Comparison of ENCODE assay signal across 8 mouse cellular contexts in genomic region chr4:132329115-132329834, GRCm38 (mm10). TPM values are rescaled to one million over a fixed set of nuclear protein-coding genes. Genes with fewer than 3 reads are reported as not detected.
A peak's percentile ranks its signal among the peaks of the same experiment; 100 is the strongest.
DNase-seq lines count a peak whose midpoint lies in the region; ATAC-seq and TF ChIP-seq lines count a peak whose summit lies in the region.

Gene Trnau1ap (minus strand): TSS chr4:132329538.

- H3K27me3 ChIP-seq in forebrain, embryonic 14.5 days (replicated peaks; ENCODE audit: control insufficient read depth, insufficient read depth, low read length), result no peaks in the 10 kb centered on the region
- no peaks in the 10 kb centered on the region for H3K27me3 ChIP-seq in lung, embryonic 14.5 days (ENCODE audit: insufficient read depth, low read length)
- H3K27me3 ChIP-seq in thymus, adult 2 months (ENCODE audit: control insufficient read depth, insufficient read depth, low read length), result no peaks in the 10 kb centered on the region

- H3K4me1 ChIP-seq in forebrain, embryonic 14.5 days (ENCODE audit: control insufficient read depth, insufficient read depth, low read length), result peaks cover 10% of the 10 kb centered on the region
- peaks cover 6% of the 10 kb centered on the region; the same call in 1 of the 2 replicates for H3K4me1 ChIP-seq in lung, embryonic 14.5 days (ENCODE audit: insufficient read depth)
- peaks cover 6% of the 10 kb centered on the region; the same call in 1 of the 2 replicates for H3K4me1 ChIP-seq in olfactory bulb, adult 2 months (ENCODE audit: control insufficient read depth, insufficient read depth, low read length)
- peaks cover 6% of the 10 kb centered on the region for H3K4me1 ChIP-seq in thymus, adult 2 months (replicated peaks; ENCODE audit: control insufficient read depth, insufficient read depth, low read length)

- peak within 1 kb of the TSS; percentile 86 for H3K4me2 ChIP-seq in forebrain, embryonic 14.5 days (ENCODE audit: low read length)
- peak within 1 kb of the TSS; percentile 82 for H3K4me2 ChIP-seq in lung, embryonic 14.5 days

- no peaks in the 10 kb centered on the region for H3K9me3 ChIP-seq in forebrain, embryonic 14.5 days (replicated peaks; ENCODE audit: control insufficient read depth, low read length)
- no peaks in the 10 kb centered on the region for H3K9me3 ChIP-seq in lung, embryonic 14.5 days (ENCODE audit: low read depth, low read length)

- peak; percentile 90 for ATAC-seq in cerebellum, adult (ENCODE audit: insufficient number of reproducible peaks, low FRiP score, low TSS enrichment)
- peak; percentile 98 for ATAC-seq in forebrain, embryonic 14.5 days
- ATAC-seq in lung, embryonic 14.5 days (ENCODE audit: insufficient read depth), result peak; percentile 97

- peak within 1 kb of the TSS; percentile 90 for H3K9ac ChIP-seq in forebrain, embryonic 14.5 days (ENCODE audit: low read length)
- peak within 1 kb of the TSS; percentile 75 for H3K9ac ChIP-seq in lung, embryonic 14.5 days

- under 1% methylated on average over 52 of the region's 52 CpGs for WGBS in forebrain, embryonic 14.5 days
- WGBS in lung, embryonic 14.5 days, result under 1% methylated on average over 52 of the region's 52 CpGs
- WGBS in olfactory bulb, adult 2 months, result under 1% methylated on average over 52 of the region's 52 CpGs
- WGBS in thymus, adult 2 months, result 1% methylated on average over 52 of the region's 52 CpGs

- peaks cover 42% of the 10 kb centered on the region for H3K36me3 ChIP-seq in forebrain, embryonic 14.5 days (ENCODE audit: control insufficient read depth, insufficient read depth, low read length)
- H3K36me3 ChIP-seq in lung, embryonic 14.5 days (ENCODE audit: insufficient read depth), result peaks cover 45% of the 10 kb centered on the region
- peaks cover 19% of the 10 kb centered on the region for H3K36me3 ChIP-seq in thymus, adult 2 months (ENCODE audit: control insufficient read depth, insufficient read depth, low read length)

- intact Hi-C loops in heart, postnatal 14 days (cut with DNase I), result loop anchor here (2.0 kb wide), 1 partner anchor 20 kb away; no protein-coding TSS in a partner anchor

- peak within 1 kb of the TSS; percentile 77 for H3K4me3 ChIP-seq in forebrain, embryonic 14.5 days (ENCODE audit: low read depth, low read length)
- H3K4me3 ChIP-seq in lung, embryonic 14.5 days (ENCODE audit: low read depth, low read length), result peak within 1 kb of the TSS; percentile 64
- H3K4me3 ChIP-seq in olfactory bulb, adult 2 months (ENCODE audit: insufficient read depth, low read depth, low read length), result peak within 1 kb of the TSS; percentile 94
- H3K4me3 ChIP-seq in thymus, adult 2 months (ENCODE audit: control insufficient read depth, insufficient read depth, low read length), result peak within 1 kb of the TSS; percentile 69

- peak within 1 kb of the TSS; percentile 71 for H3K27ac ChIP-seq in forebrain, embryonic 14.5 days (ENCODE audit: low read depth, low read length)
- peak within 1 kb of the TSS; percentile 82 for H3K27ac ChIP-seq in lung, embryonic 14.5 days (ENCODE audit: low read depth)
- H3K27ac ChIP-seq in olfactory bulb, adult 2 months (ENCODE audit: insufficient read depth, low read depth, low read length), result peak within 1 kb of the TSS; percentile 33; the same call in 1 of the 2 replicates
- H3K27ac ChIP-seq in thymus, adult 2 months (ENCODE audit: control insufficient read depth, insufficient read depth, low read length), result no peak within 1 kb of the TSS

- TF ChIP-seq CTCF in lung, embryonic 14.5 days (IDR thresholded peaks at IDR 0.05; ENCODE audit: low read depth), result peak; percentile 17; the same call in 1 of the 2 replicates
- no peak for TF ChIP-seq CTCF in olfactory bulb, adult 2 months (IDR thresholded peaks at IDR 0.05; ENCODE audit: insufficient read depth, low read depth, low read length)
- TF ChIP-seq CTCF in thymus, adult 2 months (IDR thresholded peaks at IDR 0.05; ENCODE audit: borderline replicate concordance, control insufficient read depth, extremely low read depth, insufficient read depth, low read length, poor library complexity), result 0 out of 2 replicates have a peak, but pooled peaks have one; percentile 38

- peak; percentile 77; the same call in 1 of the 2 replicates for TF ChIP-seq POLR2A in olfactory bulb, adult 2 months (IDR thresholded peaks at IDR 0.05; ENCODE audit: insufficient read depth, low read depth, low read length)
- peak; percentile 55; the same call in 1 of the 2 replicates for TF ChIP-seq POLR2A in thymus, adult 2 months (IDR thresholded peaks at IDR 0.05; ENCODE audit: control insufficient read depth, extremely low read depth, insufficient read depth, low read length, poor library complexity)

- DNase-seq in ES-CJ7 (ENCODE audit: low read depth, low spot score), result peak; percentile 93
- DNase-seq in forebrain, embryonic 14.5 days (ENCODE audit: low spot score), result peak; percentile 95
- peak; percentile 91 to 92 for DNase-seq in heart, postnatal 14 days
- peak; percentile 65 to 81 for DNase-seq in layer of hippocampus, adult 18-20 months (ENCODE audit: low spot score in 2 of 2)
- DNase-seq in lung, embryonic 14.5 days, result peak; percentile 98
- peak; percentile 90 for DNase-seq in thymus, adult 2 months

RNA-seq across cellular contexts. Expression of gene Trnau1ap, which starts in this region (rescaled TPM):
- 87.3 and 97.9 TPM in 2 replicates for polyA plus RNA-seq in forebrain, embryonic 14.5 days (2014; fragmentation: Nextera tagmentation; extraction: Ambion mirVana)
- total RNA-seq in heart, postnatal 14 days (2021), result 10 to 100 TPM; 21.6 to 24.6 TPM
- total RNA-seq in layer of hippocampus, adult 18-20 months (2021), result 10 to 100 TPM; 21.9 to 22.0 TPM
- 69.9 and 71.8 TPM in 2 replicates for polyA plus RNA-seq in lung, embryonic 14.5 days (2014; fragmentation: Nextera tagmentation; extraction: Ambion mirVana)
- polyA plus RNA-seq in olfactory bulb, adult 2 months (2012; ENCODE audit: insufficient read depth, insufficient read length, low replicate concordance, missing spikeins), result not detected in 2 replicates
- polyA plus RNA-seq in thymus, adult 2 months (2012; rRNA removed), result 18.9 and 23.1 TPM in 2 replicates

Comparison
In these comparisons a context has a peak if more than half of its experiments do, and no peak if none do; other contexts are left out.
1. RNA of gene Trnau1ap (polyA plus RNA-seq): 87.3 to 97.9 TPM in forebrain, embryonic 14.5 days, 69.9 to 71.8 TPM in lung, embryonic 14.5 days and 18.9 to 23.1 TPM in thymus, adult 2 months; not detected in olfactory bulb, adult 2 months; every median in the first group is over 10 times any median in the second.
2. Peak in every context shown above with its lines, with median percentiles within 50 percentile points of each other: DNase-seq, ATAC-seq and H3K4me3 ChIP-seq.